Mouse (Mus musculus): ENCODE data around the gene A530032D15Rik. TPM values are rescaled to one million over a fixed set of nuclear protein-coding genes. Genes with fewer than 3 reads are reported as not detected.
"Not testable (repeated sequence)": the region's sequence is repeated elsewhere in the genome, so short reads cannot be mapped to it uniquely, and the experiment has no call there.

The A530032D15Rik gene
- polyA plus RNA-seq, 1 experiment from 2014 or later = 0.23 TPM

GRCm38 (mm10) chr1:85071690-85072089, 38.0 kb downstream of the A530032D15Rik start:
- not testable (repeated sequence) for DNase-seq (ENCODE audit: low spot score)

- DNase-seq (ENCODE audit: low spot score) = not testable (repeated sequence)
These were observed 73.9 kb downstream of the A530032D15Rik start for GRCm38 (mm10) chr1:85035801-85036200.

DNA sequence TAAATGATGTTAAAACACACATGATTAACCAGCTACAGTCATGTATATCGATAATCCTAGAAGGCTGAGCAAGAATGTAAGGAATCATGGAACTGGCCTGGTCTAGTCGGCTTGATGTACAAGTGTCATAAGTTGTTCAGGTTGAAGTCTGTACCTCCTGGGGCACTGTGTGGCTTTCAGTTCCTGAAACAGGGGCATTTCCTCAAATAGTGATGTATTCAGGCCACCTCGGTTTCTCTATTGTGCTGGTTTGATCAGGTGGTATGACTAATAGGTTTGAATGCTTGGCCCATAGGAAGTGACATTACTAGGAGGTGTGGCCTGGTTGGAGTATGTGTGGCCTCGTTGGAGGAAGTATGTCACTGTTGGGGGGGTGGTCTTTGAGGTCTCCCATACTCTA, 75.3 kb downstream of the A530032D15Rik start:
- DNase-seq (ENCODE audit: low spot score) = not testable (repeated sequence)

- DNase-seq (ENCODE audit: low spot score) = peak; percentile 0
These were observed 76.0 kb downstream of the A530032D15Rik start for GRCm38 (mm10) chr1:85033616-85034015.

Other genes with a start within 250 kb of the A530032D15Rik start
- gene Slc16a14, start 174.7 kb downstream of the A530032D15Rik start, polyA plus RNA-seq (2015; fragmentation: Nextera tagmentation; extraction: Ambion mirVana) = 0.04 and 0.12 TPM in 2 replicates
- not detected in 2 replicates for gene Gm10553, start 9.7 kb downstream of the A530032D15Rik start, polyA plus RNA-seq (2015; fragmentation: Nextera tagmentation; extraction: Ambion mirVana)
- gene C130026I21Rik, start 160.7 kb upstream of the A530032D15Rik start, polyA plus RNA-seq (2015; fragmentation: Nextera tagmentation; extraction: Ambion mirVana) = 1.4 and 1.8 TPM in 2 replicates

Data from thymus, postnatal 0 days (tissue).